In genomic region chr11:32767496-32768230, GRCm38 (mm10) we compare ENCODE assay signal across 24 mouse cellular contexts. TPM values are rescaled to one million over a fixed set of nuclear protein-coding genes. Genes with fewer than 3 reads are reported as not detected.
DNase-seq lines count a peak whose midpoint lies in the region; ATAC-seq and TF ChIP-seq lines count a peak whose summit lies in the region.
"Had no signal": no experiment of that assay in that cellular context is flagged by ENCODE, and none has a peak within 500 bp of the region (broad histone marks: within the 10 kb centered on the region; RNA-seq: fewer than 3 reads in every experiment).

No protein-coding gene starts in this region.

- H3K27ac ChIP-seq in forebrain, embryonic 10.5 days = no peak overlapping the region
- no peak overlapping the region for H3K27ac ChIP-seq in midbrain, postnatal 0 days (ENCODE audit: low read depth, low read length)
- H3K27ac ChIP-seq: forebrain, embryonic 13.5 days; gastrocnemius, adult 2 months; liver, embryonic 14.5 days; midbrain, embryonic 13.5 days; stomach, postnatal 0 days had no signal

- H3K36me3 ChIP-seq in forebrain, embryonic 10.5 days (replicated peaks) = no peaks in the 10 kb centered on the region
- no peaks in the 10 kb centered on the region for H3K36me3 ChIP-seq in midbrain, postnatal 0 days (ENCODE audit: insufficient read depth, low read length)
- H3K36me3 ChIP-seq: midbrain, embryonic 13.5 days had no signal

- no peaks in the 10 kb centered on the region for H3K27me3 ChIP-seq in forebrain, embryonic 10.5 days (ENCODE audit: poor library complexity, severe bottlenecking)
- no peaks in the 10 kb centered on the region for H3K27me3 ChIP-seq in midbrain, postnatal 0 days (ENCODE audit: insufficient read depth, low read length)
- H3K27me3 ChIP-seq: forebrain, embryonic 13.5 days; midbrain, embryonic 13.5 days had no signal

- WGBS in forebrain, embryonic 10.5 days = 86% methylated on average over 18 of the region's 18 CpGs
- 82% methylated on average over 18 of the region's 18 CpGs for WGBS in midbrain, postnatal 0 days

- peaks cover 7% of the 10 kb centered on the region; the same call in 1 of the 2 replicates for H3K4me1 ChIP-seq in forebrain, embryonic 10.5 days
- no peaks in the 10 kb centered on the region for H3K4me1 ChIP-seq in midbrain, postnatal 0 days (ENCODE audit: insufficient read depth, low read length)
- H3K4me1 ChIP-seq: forebrain, embryonic 13.5 days; midbrain, embryonic 13.5 days had no signal

- peaks cover 5% of the 10 kb centered on the region; the same call in 1 of the 2 replicates for H3K9me3 ChIP-seq in forebrain, embryonic 10.5 days
- H3K9me3 ChIP-seq in midbrain, postnatal 0 days (ENCODE audit: low read length) = no peaks in the 10 kb centered on the region
- H3K9me3 ChIP-seq: forebrain, embryonic 13.5 days; midbrain, embryonic 13.5 days had no signal

- H3K4me2 ChIP-seq in midbrain, postnatal 0 days (ENCODE audit: low read depth, low read length, poor library complexity, severe bottlenecking) = no peak overlapping the region
- H3K4me2 ChIP-seq: forebrain, embryonic 13.5 days; heart, embryonic 11.5 days; midbrain, embryonic 13.5 days had no signal

- no peak overlapping the region for H3K9ac ChIP-seq in midbrain, postnatal 0 days (replicated peaks; ENCODE audit: low read length, poor library complexity, severe bottlenecking)
- H3K9ac ChIP-seq: forebrain, embryonic 13.5 days; liver, embryonic 14.5 days; midbrain, embryonic 13.5 days had no signal

- no peak for ATAC-seq in midbrain, postnatal 0 days (ENCODE audit: low FRiP score)
- ATAC-seq: forebrain, embryonic 13.5 days; midbrain, embryonic 13.5 days had no signal

- DNase-seq in adrenal gland, adult (ENCODE audit: inconsistent age in 2 of 2, low spot score in 1 of 2) = peak; percentile 18 to 47
- no peak for DNase-seq in adrenal gland, postnatal 10 days
- peak; percentile 58 for DNase-seq in 3134 (ENCODE audit: extremely low read depth, insufficient read length, low spot score)
- DNase-seq in kidney, adult 11 months = peak; percentile 40
- peak; percentile 61 for DNase-seq in kidney, postnatal 14 days
- DNase-seq in forebrain, embryonic 10.5 days (ENCODE audit: extremely low spot score, low spot score) = no peak
- DNase-seq in gastrocnemius, adult 18-20 months (ENCODE audit: low spot score) = no peak
- DNase-seq in midbrain, postnatal 0 days (ENCODE audit: low spot score) = no peak
- DNase-seq: cerebellum, adult 8-10 months; gastrocnemius, adult 2 months; left cerebral cortex, postnatal 4 days; right cerebral cortex, adult 18-20 months had no signal

- no peak for TF ChIP-seq CTCF in midbrain, postnatal 0 days (IDR thresholded peaks at IDR 0.05)

- no peak overlapping the region for H3K4me3 ChIP-seq in forebrain, embryonic 10.5 days
- H3K4me3 ChIP-seq in midbrain, postnatal 0 days (ENCODE audit: low read depth, low read length) = no peak overlapping the region
- H3K4me3 ChIP-seq: forebrain, embryonic 13.5 days; gastrocnemius, adult 2 months; midbrain, embryonic 13.5 days had no signal

RNA-seq across cellular contexts. Expression of gene Smim23, which starts 56.7 kb away (rescaled TPM):
- total RNA-seq in adrenal gland, postnatal 10 days (2021) = not detected
- polyA plus RNA-seq in forebrain, embryonic 10.5 days (2016; fragmentation: Nextera tagmentation; extraction: Ambion mirVana) = not detected in 2 replicates
- not detected for total RNA-seq in gastrocnemius, adult 18-20 months (2021)
- total RNA-seq in midbrain, postnatal 0 days (2014; rRNA removed) = not detected in 2 replicates
- polyA plus RNA-seq in midbrain, postnatal 0 days (2015; fragmentation: Nextera tagmentation; extraction: Ambion mirVana) = not detected in 2 replicates
- total RNA-seq: gastrocnemius, adult 2 months; hematopoietic stem cell, adult 5-6 weeks; layer of hippocampus, postnatal 25 days; left cerebral cortex, postnatal 4 days had no signal
- polyA plus RNA-seq: brain, embryonic 14.5 days; embryonic facial prominence, embryonic 14.5 days; forebrain, embryonic 13.5 days; heart, embryonic 11.5 days; intestine, embryonic 14.5 days; liver, embryonic 14.5 days; midbrain, embryonic 13.5 days; neural tube, embryonic 14.5 days; spleen, adult 2 months; stomach, postnatal 0 days had no signal

Comparison
In these comparisons a context has a peak if more than half of its experiments do, and no peak if none do; other contexts are left out.
1. DNase-seq: peak in adrenal gland, adult (2 of 2), 3134 (single experiment), kidney, adult 11 months (single experiment) and kidney, postnatal 14 days (single experiment); none in adrenal gland, postnatal 10 days (single experiment), forebrain, embryonic 10.5 days (single experiment), gastrocnemius, adult 18-20 months (single experiment) and midbrain, postnatal 0 days (single experiment).